Mouse (Mus musculus) fat pad, adult 2 months (tissue): Measurements from ENCODE around the gene Ywhah.

ENCODE experiments used
- DNase-seq: peaks from one replicate; pipeline ENCODE4 v3.0.0-alpha.2; 2011; ENCODE audit warnings: low read depth, low spot score; ENCODE audit errors: extremely low read depth

The Ywhah gene

DNA sequence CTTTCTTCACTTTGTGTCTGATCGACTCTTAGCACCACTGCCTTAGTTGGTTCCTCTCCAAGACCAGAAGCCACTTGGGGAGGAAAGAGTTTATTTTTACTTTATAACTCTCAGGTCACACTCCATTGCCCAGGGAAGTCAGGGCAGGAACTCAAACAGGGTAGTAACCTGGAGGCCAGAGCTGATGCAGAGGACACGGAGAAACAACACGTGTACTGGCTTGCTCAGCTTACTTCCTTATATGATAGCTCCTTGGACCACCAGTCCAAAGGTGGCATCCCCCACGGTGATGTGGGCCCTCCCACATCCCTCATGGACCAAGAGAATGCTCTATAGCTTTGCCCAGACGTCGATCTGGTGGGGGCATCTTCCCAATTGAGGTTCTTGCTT is 26.7 kb downstream of the Ywhah start:
- DNase-seq = no peak

DNA sequence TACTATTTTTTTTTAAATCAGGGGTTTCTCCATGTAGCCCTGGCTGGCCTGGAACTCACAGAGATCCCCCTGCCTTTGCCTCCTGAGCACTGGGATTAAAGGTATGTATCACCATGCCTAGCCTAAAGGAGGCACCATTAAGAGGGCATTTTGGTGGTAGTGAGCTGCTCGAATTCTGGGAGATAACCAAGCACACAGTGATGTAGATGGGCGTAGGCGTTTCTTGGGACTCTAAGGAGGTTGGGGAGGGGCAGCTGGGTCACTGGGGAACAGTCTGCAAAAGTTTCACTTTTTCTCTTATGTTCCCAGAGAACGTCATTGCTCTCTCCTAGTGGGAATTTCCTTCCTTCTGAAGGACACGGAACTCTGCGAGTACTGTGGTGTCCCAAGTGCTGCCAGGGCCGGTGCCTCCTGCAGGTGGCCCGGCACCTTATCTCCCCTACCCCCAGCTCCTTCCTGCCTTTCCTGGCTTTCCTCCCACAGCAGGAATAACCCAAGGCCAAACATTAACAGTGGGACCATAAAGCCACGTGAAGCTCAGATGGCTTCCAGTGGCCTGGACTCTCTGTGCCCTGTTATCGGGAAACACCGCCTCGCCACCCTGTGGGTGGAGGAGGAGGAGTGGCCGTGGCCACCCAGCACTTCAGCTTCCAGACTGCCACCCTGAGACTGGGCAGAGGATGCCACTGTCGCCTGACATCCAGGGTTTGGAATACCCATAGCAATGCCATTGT is 34.4 kb downstream of the Ywhah start:
- no peak for DNase-seq

DNA sequence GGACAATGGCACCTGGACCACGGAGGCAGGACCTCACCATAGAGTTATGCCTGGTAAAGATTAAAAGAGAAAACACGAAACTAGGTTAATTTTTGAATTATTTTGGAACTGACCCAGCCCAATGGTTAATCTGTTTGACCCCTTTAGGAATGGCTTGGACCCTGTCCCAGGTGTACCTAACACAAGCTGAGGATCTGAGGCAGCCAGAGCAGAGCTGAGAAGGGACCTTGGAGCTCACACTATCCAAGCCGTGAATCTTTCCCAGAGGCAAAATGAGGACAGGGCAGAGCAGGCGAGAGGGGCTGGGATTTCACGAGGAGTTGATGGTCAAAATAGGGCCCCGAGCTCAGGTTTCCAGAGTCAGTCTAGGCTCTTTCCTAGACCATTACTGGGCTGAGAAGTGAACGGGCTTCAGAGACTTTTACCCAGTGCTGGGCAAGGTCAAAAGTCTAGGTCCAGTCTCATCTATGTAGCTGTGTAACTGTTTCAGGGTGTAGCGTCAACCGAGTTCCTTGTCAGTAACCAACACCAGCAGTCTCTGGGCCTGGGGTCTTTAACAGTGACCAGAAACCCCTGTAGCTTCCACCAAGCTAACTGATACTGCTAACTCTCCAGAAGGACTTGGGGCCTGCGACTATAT is 37.6 kb downstream of the Ywhah start:
- DNase-seq = no peak

DNA sequence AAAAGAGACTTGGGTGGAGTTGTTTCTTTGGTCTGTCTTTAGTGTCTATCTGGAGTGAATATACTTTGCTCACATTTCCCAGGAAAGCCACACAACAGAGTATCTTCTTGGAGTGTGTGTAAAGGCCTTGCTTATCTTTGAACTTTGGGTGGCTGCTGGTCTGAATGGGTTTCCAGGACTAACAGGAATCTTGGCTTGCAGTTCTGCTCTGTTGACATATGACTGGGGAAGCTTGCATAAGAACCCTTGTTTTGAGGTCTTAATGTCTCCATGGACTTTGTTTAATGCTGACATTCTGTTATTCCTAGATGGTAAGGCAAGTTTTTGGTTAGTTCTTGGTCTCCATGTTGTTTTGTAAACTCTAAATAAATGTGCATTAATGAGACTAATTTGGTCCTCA is 51.5 kb downstream of the Ywhah start:
- no peak for DNase-seq

DNA sequence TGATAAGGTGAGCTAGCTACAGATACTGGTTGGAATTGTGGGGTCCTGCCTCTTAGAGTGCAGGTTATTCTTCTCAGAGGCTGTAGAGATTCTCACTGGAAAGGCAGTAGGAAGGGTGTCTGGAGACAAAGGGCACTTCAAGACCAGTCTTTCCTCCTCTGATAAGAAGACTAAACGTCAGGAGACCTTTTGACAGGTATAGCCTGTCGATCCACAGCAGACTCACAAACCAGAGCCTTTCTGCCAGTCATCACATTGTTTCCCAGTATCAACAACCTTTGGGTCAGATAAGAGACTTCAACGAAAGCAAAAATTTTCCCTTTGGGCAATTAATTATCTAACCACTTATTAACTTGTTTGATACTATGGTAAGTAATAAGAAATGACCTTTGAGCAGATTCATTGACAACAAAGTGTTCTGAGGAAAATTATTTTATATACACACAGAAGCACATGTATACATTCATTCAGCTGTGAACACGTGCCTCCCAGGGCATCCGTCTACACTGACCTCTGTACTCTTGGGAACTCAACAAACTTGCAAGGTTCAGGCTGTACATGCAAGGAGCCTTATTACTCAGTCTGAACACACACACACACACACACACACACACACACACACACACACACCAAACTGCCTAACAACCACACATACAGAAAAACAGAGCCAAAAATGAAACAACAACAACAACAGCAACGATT is 58.0 kb downstream of the Ywhah start:
- no peak for DNase-seq
